Mouse (Mus musculus) midbrain, embryonic 14.5 days (tissue): Measurements from ENCODE around the gene Pls3. TPM values are rescaled to one million over a fixed set of nuclear protein-coding genes. Genes with fewer than 3 reads are reported as not detected.
"Not testable (repeated sequence)": the region's sequence is repeated elsewhere in the genome, so short reads cannot be mapped to it uniquely, and the experiment has no call there.

Source experiments
- ATAC-seq: fragments of 200-750 bp; cut with Nextera tagmentation; 2 replicates; pipeline ENCODE4 v1.8.0; 2017; ENCODE audit warnings: moderate number of reproducible peaks, moderate library complexity; ENCODE audit not compliant: low FRiP score, low TSS enrichment
- DNase-seq: peaks from one replicate; pipeline ENCODE4 v3.0.0-alpha.2; 2015
- H3K27ac ChIP-seq: fragments of 300-500 bp; sonication (generic); replicated peaks from 2 replicates; pipeline ENCODE4 v1.5.1; 2014; ENCODE audit warnings: mild to moderate bottlenecking, low read depth, low read length, moderate library complexity
- H3K27me3 ChIP-seq: fragments of 300-500 bp; sonication (generic); 2 replicates; pipeline ENCODE4 v1.6.1; 2014; ENCODE audit warnings: low read length, control low read depth, mixed read lengths; ENCODE audit not compliant: control insufficient read depth, insufficient read depth
- H3K36me3 ChIP-seq: fragments of 300-500 bp; sonication (generic); 2 replicates; pipeline ENCODE4 v1.6.1; 2014; ENCODE audit warnings: low read length, control low read depth; ENCODE audit not compliant: control insufficient read depth, insufficient read depth
- H3K4me1 ChIP-seq: fragments of 300-500 bp; sonication (generic); 2 replicates; pipeline ENCODE4 v1.6.1; 2014; ENCODE audit warnings: mild to moderate bottlenecking, antibody characterized with exemption, low read length, control low read depth; ENCODE audit not compliant: control insufficient read depth, insufficient read depth
- H3K4me2 ChIP-seq: fragments of 300-500 bp; sonication (generic); 2 replicates; pipeline ENCODE4 v1.6.1; 2014; ENCODE audit warnings: mild to moderate bottlenecking, low read length, moderate library complexity
- H3K4me3 ChIP-seq: fragments of 300-500 bp; sonication (generic); replicated peaks from 2 replicates; pipeline ENCODE4 v1.5.1; 2014; ENCODE audit warnings: low read depth, low read length
- H3K9ac ChIP-seq: fragments of 300-500 bp; sonication (generic); replicated peaks from 2 replicates; pipeline ENCODE4 v1.6.1; 2014; ENCODE audit warnings: mild to moderate bottlenecking, low read length, moderate library complexity
- H3K9me3 ChIP-seq: fragments of 300-500 bp; sonication (generic); 2 replicates; pipeline ENCODE4 v1.6.1; 2016; ENCODE audit warnings: low read length, control low read depth, mixed read lengths; ENCODE audit not compliant: control insufficient read depth
- WGBS: fragments of 180-500 bp; shearing (Covaris S2); extraction: QIAGEN DNeasy Blood & Tissue Kit; methylation state at CpG from one replicate; pipeline ENCODE4 v1.1.7; 2014; 5-methylcytosine and 5-hydroxymethylcytosine counted together
- polyA plus RNA-seq: library from polyadenylated mRNA; unstranded; fragments of >200 nt; fragmentation: Nextera tagmentation; extraction: Ambion mirVana; gene quantifications from 2 replicates; pipeline ENCODE4 v1.2.1, GENCODE M21; 2014

Pls3 gene
- polyA plus RNA-seq, 1 experiment from 2014 or later, result 35.7 TPM

DNA sequence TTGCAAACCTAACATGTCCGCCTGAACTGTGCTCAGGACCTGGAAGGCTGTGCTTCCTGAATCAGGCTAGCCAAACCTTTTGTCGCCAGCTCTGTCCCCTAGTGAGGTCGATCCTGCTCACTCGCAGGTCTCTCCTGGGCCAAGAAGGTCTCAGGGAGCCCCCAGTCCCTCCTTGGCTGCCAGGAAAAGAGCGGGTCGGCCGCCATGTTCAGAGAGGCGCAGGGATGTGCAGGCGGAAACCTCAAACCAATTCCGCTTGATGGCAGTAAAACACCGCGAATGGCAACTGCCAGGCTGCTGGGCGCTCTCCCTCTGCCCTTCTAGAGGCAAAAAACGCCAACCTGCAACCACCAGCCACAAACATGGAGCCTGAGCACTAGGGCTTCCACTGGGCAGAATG, 117.0 kb downstream of the Pls3 start:
- H3K4me2 ChIP-seq, H3K27me3 ChIP-seq, H3K9ac ChIP-seq, H3K9me3 ChIP-seq, ATAC-seq, H3K4me3 ChIP-seq, H3K4me1 ChIP-seq, H3K36me3 ChIP-seq, H3K27ac ChIP-seq: not testable (repeated sequence)
- 81% methylated on average over 14 of the region's 14 CpGs for WGBS
- peak; percentile 47 for DNase-seq

DNA sequence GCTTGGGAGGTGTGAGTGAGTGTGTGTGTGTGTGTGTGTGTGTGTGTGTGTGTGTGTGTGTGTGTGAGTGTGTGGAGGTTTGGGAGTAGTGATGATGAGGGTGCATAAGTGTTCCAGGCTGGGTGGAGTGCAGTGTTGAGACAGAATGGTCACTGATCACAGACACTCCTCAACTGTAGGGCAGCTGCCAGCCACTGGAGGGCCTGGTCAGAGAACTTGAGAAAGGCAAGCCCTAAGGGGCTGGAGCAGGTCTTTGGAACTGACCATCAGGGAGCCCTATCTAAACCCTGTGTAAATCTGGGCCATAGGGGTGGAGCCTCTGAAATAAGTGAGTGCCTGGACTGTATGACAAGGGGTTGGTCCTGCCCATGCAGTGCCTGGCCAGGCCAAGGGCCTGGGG, 120.5 kb downstream of the Pls3 start:
- H3K9me3 ChIP-seq, ATAC-seq, H3K27me3 ChIP-seq, H3K4me2 ChIP-seq, DNase-seq, H3K4me1 ChIP-seq, H3K4me3 ChIP-seq, H3K9ac ChIP-seq, H3K36me3 ChIP-seq, H3K27ac ChIP-seq: not testable (repeated sequence)

DNA sequence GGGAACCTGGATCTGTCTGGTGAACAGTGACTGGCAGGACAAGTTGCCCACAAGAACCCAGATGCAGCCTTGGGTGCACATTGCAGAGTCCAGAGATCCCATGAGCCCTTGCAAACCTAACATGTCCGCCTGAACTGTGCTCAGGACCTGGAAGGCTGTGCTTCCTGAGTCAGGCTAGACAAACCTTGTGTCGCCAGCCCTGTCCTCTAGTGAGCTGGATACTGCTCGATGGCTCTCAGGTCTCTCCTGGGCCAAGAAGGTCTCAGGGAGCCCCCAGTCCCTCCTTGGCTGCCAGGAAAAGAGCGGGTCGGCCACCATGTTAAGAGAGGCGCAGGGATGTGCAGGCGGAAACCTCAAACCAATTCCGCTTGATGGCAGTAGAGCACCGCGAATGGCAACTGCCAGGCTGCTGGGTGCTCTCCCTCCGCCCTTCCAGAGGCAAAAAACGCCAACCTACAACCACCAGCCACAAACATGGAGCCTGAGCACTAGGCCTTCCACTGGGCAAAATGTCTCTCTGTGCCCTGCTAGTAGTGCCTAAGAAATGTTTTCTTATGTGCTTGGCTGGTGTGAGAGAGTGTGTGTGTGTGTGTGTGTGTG, 124.8 kb downstream of the Pls3 start:
- H3K36me3 ChIP-seq, H3K9ac ChIP-seq, H3K27ac ChIP-seq, ATAC-seq, H3K27me3 ChIP-seq, H3K4me1 ChIP-seq, H3K4me3 ChIP-seq, DNase-seq, H3K4me2 ChIP-seq, H3K9me3 ChIP-seq: not testable (repeated sequence)
- WGBS, result 65% methylated on average over 4 of the region's 12 CpGs

DNA sequence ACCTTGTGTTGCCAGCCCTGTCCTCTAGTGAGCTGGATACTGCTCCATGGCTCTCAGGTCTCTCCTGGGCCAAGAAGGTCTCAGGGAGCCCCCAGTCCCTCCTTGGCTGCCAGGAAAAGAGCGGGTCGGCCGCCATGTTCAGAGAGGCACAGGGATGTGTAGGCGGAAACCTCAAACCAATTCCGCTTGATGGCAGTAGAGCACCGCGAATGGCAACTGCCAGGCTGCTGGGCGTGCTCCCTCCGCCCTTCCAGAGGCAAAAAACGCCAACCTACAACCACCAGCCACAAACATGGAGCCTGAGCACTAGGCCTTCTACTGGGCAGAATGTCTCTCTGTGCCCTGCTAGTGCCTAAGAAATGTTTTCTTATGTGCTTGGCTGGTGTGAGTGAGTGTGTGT, 125.7 kb downstream of the Pls3 start:
- not testable (repeated sequence) for H3K9me3 ChIP-seq, H3K9ac ChIP-seq, H3K4me2 ChIP-seq, H3K36me3 ChIP-seq, H3K4me3 ChIP-seq, H3K4me1 ChIP-seq, H3K27me3 ChIP-seq, H3K27ac ChIP-seq, ATAC-seq
- peak; percentile 64 for DNase-seq
- WGBS, result 64% methylated on average over 10 of the region's 10 CpGs

DNA sequence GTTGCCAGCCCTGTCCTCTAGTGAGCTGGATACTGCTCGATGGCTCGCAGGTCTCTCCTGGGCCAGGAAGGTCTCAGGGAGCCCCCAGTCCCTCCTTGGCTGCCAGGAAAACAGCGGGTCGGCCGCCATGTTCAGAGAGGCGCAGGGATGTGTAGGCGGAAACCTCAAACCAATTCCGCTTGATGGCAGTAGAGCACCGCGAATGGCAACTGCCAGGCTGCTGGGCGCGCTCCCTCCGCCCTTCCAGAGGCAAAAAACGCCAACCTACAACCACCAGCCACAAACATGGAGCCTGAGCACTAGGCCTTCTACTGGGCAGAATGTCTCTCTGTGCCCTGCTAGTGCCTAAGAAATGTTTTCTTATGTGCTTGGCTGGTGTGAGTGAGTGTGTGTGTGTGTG, 130.5 kb downstream of the Pls3 start:
- 65% methylated on average over 14 of the region's 14 CpGs for WGBS
- ATAC-seq, H3K4me2 ChIP-seq, H3K36me3 ChIP-seq, H3K9ac ChIP-seq, H3K4me3 ChIP-seq, H3K9me3 ChIP-seq, H3K4me1 ChIP-seq, H3K27me3 ChIP-seq, H3K27ac ChIP-seq: not testable (repeated sequence)
- DNase-seq, result peak; percentile 63

DNA sequence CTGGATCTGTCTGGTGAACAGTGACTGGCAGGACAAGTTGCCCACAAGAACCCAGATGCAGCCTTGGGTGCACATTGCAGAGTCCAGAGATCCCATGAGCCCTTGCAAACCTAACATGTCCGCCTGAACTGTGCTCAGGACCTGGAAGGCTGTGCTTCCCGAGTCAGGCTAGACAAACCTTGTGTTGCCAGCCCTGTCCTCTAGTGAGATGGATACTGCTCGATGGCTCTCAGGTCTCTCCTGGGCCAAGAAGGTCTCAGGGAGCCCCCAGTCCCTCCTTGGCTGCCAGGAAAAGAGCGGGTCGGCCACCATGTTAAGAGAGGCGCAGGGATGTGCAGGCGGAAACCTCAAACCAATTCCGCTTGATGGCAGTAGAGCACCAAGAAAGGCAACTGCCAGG, 135.5 kb downstream of the Pls3 start:
- 54% methylated on average over 2 of the region's 8 CpGs for WGBS
- not testable (repeated sequence) for H3K4me1 ChIP-seq, ATAC-seq, H3K9me3 ChIP-seq, H3K27ac ChIP-seq, DNase-seq, H3K27me3 ChIP-seq, H3K36me3 ChIP-seq, H3K9ac ChIP-seq, H3K4me2 ChIP-seq, H3K4me3 ChIP-seq
